Mouse (Mus musculus) lung, postnatal 0 days (tissue): ENCODE results near the gene Gabpb1.

Source experiments
- CTCF ChIP-seq: IDR thresholded peaks from 2 replicates; pipeline ENCODE4 v1.5.1; 2016; ENCODE audit warnings: antibody characterized with exemption, mild to moderate bottlenecking
- EP300 ChIP-seq: IDR thresholded peaks from 2 replicates; pipeline ENCODE4 v1.6.1; 2016; ENCODE audit warnings: antibody characterized with exemption, mild to moderate bottlenecking, control low read depth

DNA sequence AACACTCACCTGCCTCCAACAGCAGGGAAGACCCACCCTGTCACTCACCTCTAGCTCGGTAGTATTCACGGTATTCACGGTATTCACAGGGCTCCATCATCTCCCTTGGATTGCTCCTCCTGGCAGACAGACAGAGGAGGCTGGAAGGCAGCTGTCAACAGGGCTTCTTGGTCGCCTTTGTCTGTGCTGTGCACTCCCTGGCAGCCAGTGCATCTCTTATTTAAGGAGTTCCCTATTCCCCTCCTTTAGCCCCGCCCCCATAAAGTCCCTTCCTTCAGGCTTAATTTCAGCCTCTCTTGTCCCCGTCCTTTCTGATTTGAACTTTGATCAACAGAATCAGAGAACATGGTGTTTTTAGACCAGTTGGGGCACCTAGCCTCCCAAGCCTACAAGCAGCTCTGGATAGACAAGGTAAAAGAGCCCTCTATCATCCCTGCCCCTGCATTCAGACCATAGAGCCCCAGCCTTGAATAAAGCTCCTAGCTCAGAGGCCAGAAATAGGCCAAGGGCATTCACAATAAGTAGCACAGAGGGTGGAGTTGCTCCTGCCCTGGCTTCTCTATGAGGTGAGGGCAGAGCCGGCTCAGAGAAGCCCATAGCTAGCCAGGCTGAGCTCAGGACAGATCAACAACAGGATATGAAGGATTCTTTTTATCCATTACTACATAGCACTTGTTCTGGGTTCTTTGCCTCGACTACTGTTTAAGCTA, 57.5 kb downstream of the Gabpb1 start:
- no peak for TF ChIP-seq CTCF
- no peak for TF ChIP-seq EP300
